Mouse (Mus musculus) right cerebral cortex, postnatal 14 days (tissue): Measurements from ENCODE around the gene Pla2g2c.

Experiments
- DNase-seq: peaks from one replicate; pipeline ENCODE4 v3.0.0; 2022

The Pla2g2c gene

GRCm38 (mm10) chr4:138754432-138754831 is 29.8 kb downstream of the Pla2g2c start:
- no peak for DNase-seq

- no peak for DNase-seq
Observed at GRCm38 (mm10) chr4:138755439-138755838, 30.8 kb downstream of the Pla2g2c start.

- DNase-seq, result no peak
Observed at GRCm38 (mm10) chr4:138755983-138756382, 31.4 kb downstream of the Pla2g2c start.

GRCm38 (mm10) chr4:138757416-138757815 is 32.8 kb downstream of the Pla2g2c start, which contains the start of gene Pla2g2f:
Gene Pla2g2f, minus strand, starts transcription at chr4:138757626.
- DNase-seq, result no peak

- DNase-seq, result no peak
Observed at GRCm38 (mm10) chr4:138762266-138762665, 37.7 kb downstream of the Pla2g2c start.

- no peak for DNase-seq
Observed at GRCm38 (mm10) chr4:138771970-138772369, 47.4 kb downstream of the Pla2g2c start.

GRCm38 (mm10) chr4:138772386-138772785 is 47.8 kb downstream of the Pla2g2c start:
- DNase-seq, result no peak

GRCm38 (mm10) chr4:138775435-138775834 is 50.8 kb downstream of the Pla2g2c start, which contains the start of gene Pla2g2d:
Gene Pla2g2d, plus strand, starts transcription at chr4:138775735.
- DNase-seq, result no peak

- DNase-seq, result no peak
Observed at GRCm38 (mm10) chr4:138777417-138778407, 53.1 kb downstream of the Pla2g2c start.

- DNase-seq, result no peak
Observed at GRCm38 (mm10) chr4:138780300-138780699, 55.7 kb downstream of the Pla2g2c start.

GRCm38 (mm10) chr4:138782098-138782497 is 57.5 kb downstream of the Pla2g2c start:
- peak; percentile 32 for DNase-seq

GRCm38 (mm10) chr4:138785721-138786120 is 61.1 kb downstream of the Pla2g2c start:
- no peak for DNase-seq

GRCm38 (mm10) chr4:138786141-138786540 is 61.5 kb downstream of the Pla2g2c start:
- no peak for DNase-seq

- DNase-seq, result no peak
Observed at GRCm38 (mm10) chr4:138788381-138788780, 63.8 kb downstream of the Pla2g2c start.

- DNase-seq, result peak; percentile 28
Observed at GRCm38 (mm10) chr4:138791452-138791851, 66.9 kb downstream of the Pla2g2c start.

- no peak for DNase-seq
Observed at GRCm38 (mm10) chr4:138792599-138792998, 68.0 kb downstream of the Pla2g2c start.

GRCm38 (mm10) chr4:138793276-138793675 is 68.7 kb downstream of the Pla2g2c start:
- DNase-seq, result peak; percentile 82

- DNase-seq, result no peak
Observed at GRCm38 (mm10) chr4:138794344-138794743, 69.8 kb downstream of the Pla2g2c start.
